Mouse (Mus musculus): ENCODE measurements around the gene Susd1.

DNA sequence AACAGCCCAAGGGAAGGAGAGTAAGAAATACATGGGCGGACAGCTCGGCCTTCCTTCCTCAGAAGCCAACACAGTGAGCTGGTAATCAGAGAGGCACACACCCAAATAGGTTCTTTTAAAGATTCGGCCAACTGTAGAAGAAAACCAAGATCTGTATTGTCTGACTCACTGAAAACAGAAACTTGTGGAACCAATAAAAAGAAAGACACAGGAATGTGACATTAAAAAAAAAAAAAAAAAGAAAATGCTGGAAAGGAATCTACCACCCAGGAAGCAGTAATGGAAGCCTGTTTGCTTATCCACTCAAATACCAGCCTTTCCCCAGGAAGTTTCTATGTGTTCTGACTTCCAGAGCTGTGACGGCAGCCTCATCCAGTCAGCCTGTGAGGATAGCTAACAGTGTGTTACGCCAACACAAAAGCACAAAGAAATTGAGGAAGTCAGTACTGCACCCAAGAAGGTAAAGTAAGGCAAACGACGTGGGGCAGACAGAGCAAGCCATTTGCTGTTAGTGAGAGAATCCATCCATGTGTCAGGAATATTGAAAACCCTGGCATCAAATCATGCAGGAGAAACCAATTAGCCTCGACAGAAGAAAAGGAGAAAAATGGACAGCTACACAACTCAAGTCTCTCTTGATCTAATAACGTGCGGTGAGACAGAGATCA, 64.0 kb downstream of the Susd1 start:
- no peak for TF ChIP-seq POLR2A (IDR thresholded peaks at IDR 0.05; ENCODE audit: control insufficient read depth in 1 of 2, insufficient read depth in 1 of 2, low read depth in 1 of 2, low read length in 2 of 2, poor library complexity in 1 of 2)
- TF ChIP-seq SIN3A (IDR thresholded peaks at IDR 0.05; ENCODE audit: low read length) = no peak
- TF ChIP-seq ZKSCAN1 (IDR thresholded peaks at IDR 0.05; ENCODE audit: low read depth, low read length) = no peak
- TF ChIP-seq MXI1 (IDR thresholded peaks at IDR 0.05; ENCODE audit: low read depth, low read length) = no peak
- TF ChIP-seq MEF2A (IDR thresholded peaks at IDR 0.05; ENCODE audit: extremely low read depth, insufficient replicate concordance, low read depth, low read length, poor library complexity, severe bottlenecking) = no peak
- no peak for TF ChIP-seq CTCF (IDR thresholded peaks at IDR 0.05 in 2 of 3, conservative IDR thresholded peaks at IDR 0.05 in 1 of 3; ENCODE audit: control insufficient read depth in 1 of 3, insufficient read depth in 1 of 3, low read depth in 2 of 3, low read length in 3 of 3, poor library complexity in 1 of 3, severe bottlenecking in 1 of 3)
- TF ChIP-seq TAL1 (IDR thresholded peaks at IDR 0.05; ENCODE audit: low read length) = no peak

Measured in MEL (cell line).